Mouse (Mus musculus) spleen, adult 2 months (tissue): ENCODE results near the gene Taar7a.

ENCODE experiments used
- CTCF ChIP-seq: fragments of 200-500 bp; IDR thresholded peaks from 2 replicates; pipeline ENCODE4 v1.5.1; 2011; ENCODE audit warnings: mild to moderate bottlenecking, inconsistent platforms; ENCODE audit not compliant: insufficient read depth, insufficient read length, insufficient replicate concordance; ENCODE audit errors: extremely low read depth
- POLR2A ChIP-seq: fragments of 200-500 bp; IDR thresholded peaks from 2 replicates; pipeline ENCODE4 v1.6.1; 2011; ENCODE audit warnings: low read depth, low read length, inconsistent platforms

- TF ChIP-seq CTCF: no peak
- TF ChIP-seq POLR2A: no peak
Measured at GRCm38 (mm10) chr10:23985546-23985945, 7.7 kb downstream of the Taar7a start, which contains the start of gene Taar6.
